Mouse (Mus musculus): ENCODE results near the gene Aurka.

GRCm38 (mm10) chr2:172413273-172413672 lies 42.9 kb upstream of the Aurka start:
- TF ChIP-seq FLI1 (IDR thresholded peaks at IDR 0.05; ENCODE audit: low read length) (no peak), GATA1 (IDR thresholded peaks at IDR 0.05; ENCODE audit: borderline replicate concordance, low read length) (no peak)
